Mouse (Mus musculus) ES-E14 (cell line): ENCODE data around the gene Gstp3.

ENCODE experiments used
- CHD2 ChIP-seq: IDR thresholded peaks from 2 replicates; pipeline ENCODE4 v1.6.1; 2014; ENCODE audit warnings: mild to moderate bottlenecking, low read depth, low read length, inconsistent platforms
- MAFK ChIP-seq: IDR thresholded peaks from 2 replicates; pipeline ENCODE4 v1.6.1; 2014; ENCODE audit warnings: mild to moderate bottlenecking, low read depth, low read length, inconsistent platforms; ENCODE audit not compliant: insufficient read depth
- ZC3H11A ChIP-seq: IDR thresholded peaks from 2 replicates; pipeline ENCODE4 v1.6.1; 2012; ENCODE audit warnings: low read depth, mild to moderate bottlenecking, inconsistent platforms, low read length, borderline replicate concordance
- ZNF384 ChIP-seq: IDR thresholded peaks from 2 replicates; pipeline ENCODE4 v1.6.1; 2012; ENCODE audit warnings: low read depth, low read length, inconsistent platforms

DNA sequence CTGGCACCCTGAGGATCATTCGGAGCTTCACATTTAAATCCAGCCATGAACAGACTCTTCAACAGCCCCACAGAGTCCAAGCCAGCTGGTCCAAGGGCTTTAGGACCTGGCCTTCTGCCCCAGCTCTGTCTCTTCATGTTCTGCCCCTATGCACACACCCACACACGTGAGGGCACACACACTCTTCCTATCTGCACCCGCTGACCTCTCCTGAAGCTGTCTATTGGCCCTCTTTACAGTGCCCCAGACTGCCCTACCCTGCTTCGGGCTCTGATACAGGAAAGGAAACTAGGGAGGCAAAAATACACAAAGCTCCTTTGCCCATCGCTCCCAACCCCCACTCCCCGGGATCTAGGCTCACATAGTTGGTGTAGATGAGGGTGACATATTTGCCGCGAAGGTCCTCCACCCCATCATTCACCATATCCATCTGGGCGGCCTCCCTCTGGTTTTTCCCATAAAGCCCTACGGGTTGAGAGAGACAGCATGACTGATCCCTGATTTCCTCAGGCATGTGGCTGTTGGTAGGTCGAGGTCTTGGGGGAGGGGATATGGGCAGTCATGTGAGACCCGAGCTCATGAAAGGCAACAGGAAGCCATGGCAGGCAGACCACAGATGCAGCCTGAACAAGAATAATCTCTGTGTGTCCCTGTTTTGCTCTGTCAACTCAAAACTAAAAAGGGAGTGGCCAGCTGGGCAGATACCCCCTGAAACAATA is 22.9 kb downstream of the Gstp3 start:
- no peak for TF ChIP-seq CHD2
- TF ChIP-seq MAFK: no peak
- TF ChIP-seq ZNF384: no peak
- no peak for TF ChIP-seq ZC3H11A
